Mouse (Mus musculus) ES-E14 (cell line): Measurements from ENCODE around the gene Sfxn1.

Experiments
- CHD2 ChIP-seq: IDR thresholded peaks from 2 replicates; pipeline ENCODE4 v1.6.1; 2014; ENCODE audit warnings: mild to moderate bottlenecking, low read depth, low read length, inconsistent platforms
- HCFC1 ChIP-seq: IDR thresholded peaks from 2 replicates; pipeline ENCODE4 v1.6.1; 2012; ENCODE audit warnings: low read length, inconsistent platforms, borderline replicate concordance; ENCODE audit not compliant: insufficient read depth
- MAFK ChIP-seq: IDR thresholded peaks from 2 replicates; pipeline ENCODE4 v1.6.1; 2014; ENCODE audit warnings: mild to moderate bottlenecking, low read depth, low read length, inconsistent platforms; ENCODE audit not compliant: insufficient read depth
- ZC3H11A ChIP-seq: IDR thresholded peaks from 2 replicates; pipeline ENCODE4 v1.6.1; 2012; ENCODE audit warnings: low read depth, mild to moderate bottlenecking, inconsistent platforms, low read length, borderline replicate concordance
- ZNF384 ChIP-seq: IDR thresholded peaks from 2 replicates; pipeline ENCODE4 v1.6.1; 2012; ENCODE audit warnings: low read depth, low read length, inconsistent platforms

DNA sequence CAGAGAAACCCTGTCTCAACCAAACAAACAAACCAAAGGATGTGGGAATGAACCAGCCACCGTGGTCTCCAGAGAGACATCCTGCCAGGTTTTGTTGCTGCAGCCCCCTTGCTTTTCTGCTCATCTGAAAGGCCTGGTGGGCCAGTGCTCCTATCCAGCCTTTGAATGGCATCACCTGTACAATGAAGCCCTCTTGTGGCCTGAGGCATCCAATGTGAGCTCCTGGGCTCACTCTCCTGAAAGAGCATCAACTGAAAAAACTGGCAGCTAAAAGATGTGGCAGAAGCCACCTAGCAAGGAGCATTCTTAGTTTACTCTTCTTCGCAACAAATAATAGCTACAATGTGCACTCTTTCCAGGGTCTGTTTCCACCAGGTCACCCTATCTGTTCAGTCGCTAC, 9.6 kb upstream of the Sfxn1 start:
- TF ChIP-seq ZNF384 (no peak), ZC3H11A (no peak), HCFC1 (no peak), MAFK (no peak), CHD2 (no peak)
